Mouse (Mus musculus): ENCODE measurements around the gene Tfpt.

GRCm38 (mm10) chr7:3576354-3577124 is 53.2 kb downstream of the Tfpt start:
- TF ChIP-seq POLR2A (IDR thresholded peaks at IDR 0.05; ENCODE audit: low read depth, low read length) (no peak), CTCF (IDR thresholded peaks at IDR 0.05; ENCODE audit: extremely low read depth, insufficient read depth, insufficient read length, insufficient replicate concordance) (no peak)

All from spleen, adult 2 months (tissue).